Mouse (Mus musculus): Measurements from ENCODE around the gene Aco1. TPM values are rescaled to one million over a fixed set of nuclear protein-coding genes. Genes with fewer than 3 reads are reported as not detected.

The Aco1 gene
- polyA plus RNA-seq, 1 experiment from 2014 or later: 28.8 TPM

- Histone ChIP-seq H3K9me3 (ENCODE audit: control insufficient read depth, low read length) (no peaks in the 10 kb centered on the region), H3K4me2 (ENCODE audit: low read length) (no peak overlapping the region), H3K4me1 (ENCODE audit: control insufficient read depth in 2 of 2, insufficient read depth in 2 of 2, low read length in 2 of 2) (peaks cover 2% of the 10 kb centered on the region in 2 experiments; a peak in 1 of 4 replicates), H3K36me3 (ENCODE audit: control insufficient read depth, insufficient read depth, low read length) (peaks cover 25% of the 10 kb centered on the region), H3K4me3 (ENCODE audit: control insufficient read depth in 1 of 2, insufficient read depth in 1 of 2, low read depth in 1 of 2, low read length in 2 of 2) (no peak overlapping the region), H3K9ac (ENCODE audit: low read length) (no peak overlapping the region), H3K27me3 (ENCODE audit: control insufficient read depth, insufficient read depth, low read length) (no peaks in the 10 kb centered on the region), H3K27ac (replicated peaks in 1 of 2; ENCODE audit: control insufficient read depth in 1 of 2, insufficient read depth in 1 of 2, low read depth in 2 of 2, low read length in 2 of 2) (no peak overlapping the region)
- WGBS: 50% methylated on average over 3 of the region's 3 CpGs
- no peak for ATAC-seq (ENCODE audit: insufficient number of reproducible peaks, insufficient read depth, low FRiP score, low read depth)
These were observed 75.0 kb downstream of the Aco1 start for GRCm38 (mm10) chr4:40217910-40218309.

GRCm38 (mm10) chr4:40218382-40218781 lies 75.5 kb downstream of the Aco1 start:
- Histone ChIP-seq H3K9ac (ENCODE audit: low read length) (no peak overlapping the region), H3K9me3 (ENCODE audit: control insufficient read depth, low read length) (no peaks in the 10 kb centered on the region), H3K27me3 (ENCODE audit: control insufficient read depth, insufficient read depth, low read length) (no peaks in the 10 kb centered on the region), H3K4me3 (ENCODE audit: control insufficient read depth in 1 of 2, insufficient read depth in 1 of 2, low read depth in 1 of 2, low read length in 2 of 2) (no peak overlapping the region), H3K36me3 (ENCODE audit: control insufficient read depth, insufficient read depth, low read length) (peaks cover 25% of the 10 kb centered on the region), H3K4me1 (ENCODE audit: control insufficient read depth in 2 of 2, insufficient read depth in 2 of 2, low read length in 2 of 2) (peaks cover 2% of the 10 kb centered on the region in 2 experiments; a peak in 1 of 4 replicates), H3K27ac (replicated peaks in 1 of 2; ENCODE audit: control insufficient read depth in 1 of 2, insufficient read depth in 1 of 2, low read depth in 2 of 2, low read length in 2 of 2) (no peak overlapping the region), H3K4me2 (ENCODE audit: low read length) (no peak overlapping the region)
- WGBS: 66% methylated on average over 7 of the region's 7 CpGs
- no peak for ATAC-seq (ENCODE audit: insufficient number of reproducible peaks, insufficient read depth, low FRiP score, low read depth)

GRCm38 (mm10) chr4:40220437-40220836 lies 77.6 kb downstream of the Aco1 start:
- ATAC-seq (ENCODE audit: insufficient number of reproducible peaks, insufficient read depth, low FRiP score, low read depth): no peak
- H3K4me1 ChIP-seq (ENCODE audit: control insufficient read depth in 2 of 2, insufficient read depth in 2 of 2, low read length in 2 of 2): peaks cover 2% of the 10 kb centered on the region in 2 experiments; a peak in 1 of 4 replicates
- H3K9me3 ChIP-seq (ENCODE audit: control insufficient read depth, low read length): no peaks in the 10 kb centered on the region
- 14% methylated on average over 12 of the region's 12 CpGs for WGBS
- peak overlapping the region; percentile 34 for H3K9ac ChIP-seq (ENCODE audit: low read length)
- H3K36me3 ChIP-seq (ENCODE audit: control insufficient read depth, insufficient read depth, low read length): peaks cover 33% of the 10 kb centered on the region
- H3K27ac ChIP-seq (replicated peaks in 1 of 2; ENCODE audit: control insufficient read depth in 1 of 2, insufficient read depth in 1 of 2, low read depth in 2 of 2, low read length in 2 of 2): no peak overlapping the region
- no peaks in the 10 kb centered on the region for H3K27me3 ChIP-seq (ENCODE audit: control insufficient read depth, insufficient read depth, low read length)
- H3K4me2 ChIP-seq (ENCODE audit: low read length): peak overlapping the region; percentile 50
- H3K4me3 ChIP-seq (ENCODE audit: control insufficient read depth in 1 of 2, insufficient read depth in 1 of 2, low read depth in 1 of 2, low read length in 2 of 2): no peak overlapping the region; a peak in 1 of 4 replicates

GRCm38 (mm10) chr4:40221004-40221760 lies 78.3 kb downstream of the Aco1 start:
- Histone ChIP-seq H3K9me3 (ENCODE audit: control insufficient read depth, low read length) (no peaks in the 10 kb centered on the region), H3K4me1 (ENCODE audit: control insufficient read depth in 2 of 2, insufficient read depth in 2 of 2, low read length in 2 of 2) (peaks cover 2% of the 10 kb centered on the region in 2 experiments; a peak in 1 of 4 replicates), H3K27ac (replicated peaks in 1 of 2; ENCODE audit: control insufficient read depth in 1 of 2, insufficient read depth in 1 of 2, low read depth in 2 of 2, low read length in 2 of 2) (no peak overlapping the region), H3K9ac (ENCODE audit: low read length) (no peak overlapping the region; the same call in 1 of the 2 replicates), H3K4me3 (ENCODE audit: control insufficient read depth in 1 of 2, insufficient read depth in 1 of 2, low read depth in 1 of 2, low read length in 2 of 2) (no peak overlapping the region), H3K36me3 (ENCODE audit: control insufficient read depth, insufficient read depth, low read length) (peaks cover 34% of the 10 kb centered on the region), H3K27me3 (ENCODE audit: control insufficient read depth, insufficient read depth, low read length) (no peaks in the 10 kb centered on the region), H3K4me2 (ENCODE audit: low read length) (peak overlapping the region; percentile 50)
- ATAC-seq (ENCODE audit: insufficient number of reproducible peaks, insufficient read depth, low FRiP score, low read depth): no peak
- WGBS: 35% methylated on average over 14 of the region's 14 CpGs

GRCm38 (mm10) chr4:40221876-40222585 lies 79.2 kb downstream of the Aco1 start:
- Histone ChIP-seq H3K27ac (replicated peaks in 1 of 2; ENCODE audit: control insufficient read depth in 1 of 2, insufficient read depth in 1 of 2, low read depth in 2 of 2, low read length in 2 of 2) (no peak overlapping the region), H3K4me1 (ENCODE audit: control insufficient read depth in 2 of 2, insufficient read depth in 2 of 2, low read length in 2 of 2) (peaks cover 2% of the 10 kb centered on the region in 2 experiments; a peak in 1 of 4 replicates), H3K27me3 (ENCODE audit: control insufficient read depth, insufficient read depth, low read length) (no peaks in the 10 kb centered on the region), H3K9ac (ENCODE audit: low read length) (no peak overlapping the region), H3K4me3 (ENCODE audit: control insufficient read depth in 1 of 2, insufficient read depth in 1 of 2, low read depth in 1 of 2, low read length in 2 of 2) (no peak overlapping the region), H3K4me2 (ENCODE audit: low read length) (no peak overlapping the region), H3K9me3 (ENCODE audit: control insufficient read depth, low read length) (no peaks in the 10 kb centered on the region), H3K36me3 (ENCODE audit: control insufficient read depth, insufficient read depth, low read length) (peaks cover 36% of the 10 kb centered on the region; the same call in 1 of the 2 replicates)
- 42% methylated on average over 21 of the region's 21 CpGs for WGBS
- ATAC-seq (ENCODE audit: insufficient number of reproducible peaks, insufficient read depth, low FRiP score, low read depth): no peak

- Histone ChIP-seq H3K9me3 (ENCODE audit: control insufficient read depth, low read length) (no peaks in the 10 kb centered on the region), H3K9ac (ENCODE audit: low read length) (no peak overlapping the region), H3K4me1 (ENCODE audit: control insufficient read depth in 2 of 2, insufficient read depth in 2 of 2, low read length in 2 of 2) (no peaks in the 10 kb centered on the region), H3K27ac (replicated peaks in 1 of 2; ENCODE audit: control insufficient read depth in 1 of 2, insufficient read depth in 1 of 2, low read depth in 2 of 2, low read length in 2 of 2) (no peak overlapping the region), H3K27me3 (ENCODE audit: control insufficient read depth, insufficient read depth, low read length) (no peaks in the 10 kb centered on the region), H3K4me2 (ENCODE audit: low read length) (no peak overlapping the region), H3K36me3 (ENCODE audit: control insufficient read depth, insufficient read depth, low read length) (peaks cover 28% of the 10 kb centered on the region; the same call in 1 of the 2 replicates), H3K4me3 (ENCODE audit: control insufficient read depth in 1 of 2, insufficient read depth in 1 of 2, low read depth in 1 of 2, low read length in 2 of 2) (no peak overlapping the region)
- whole genome bisulfite sequencing: 65% methylated on average over 5 of the region's 5 CpGs
- no peak for ATAC-seq (ENCODE audit: insufficient number of reproducible peaks, insufficient read depth, low FRiP score, low read depth)
These were observed 83.2 kb downstream of the Aco1 start for GRCm38 (mm10) chr4:40226095-40226494.

- Histone ChIP-seq H3K4me3 (ENCODE audit: control insufficient read depth in 1 of 2, insufficient read depth in 1 of 2, low read depth in 1 of 2, low read length in 2 of 2) (no peak overlapping the region), H3K4me1 (ENCODE audit: control insufficient read depth in 2 of 2, insufficient read depth in 2 of 2, low read length in 2 of 2) (no peaks in the 10 kb centered on the region), H3K27ac (replicated peaks in 1 of 2; ENCODE audit: control insufficient read depth in 1 of 2, insufficient read depth in 1 of 2, low read depth in 2 of 2, low read length in 2 of 2) (no peak overlapping the region), H3K9ac (ENCODE audit: low read length) (no peak overlapping the region), H3K4me2 (ENCODE audit: low read length) (no peak overlapping the region), H3K36me3 (ENCODE audit: control insufficient read depth, insufficient read depth, low read length) (peaks cover 24% of the 10 kb centered on the region; the same call in 1 of the 2 replicates), H3K9me3 (ENCODE audit: control insufficient read depth, low read length) (no peaks in the 10 kb centered on the region), H3K27me3 (ENCODE audit: control insufficient read depth, insufficient read depth, low read length) (no peaks in the 10 kb centered on the region)
- WGBS: 81% methylated on average over 11 of the region's 11 CpGs
- ATAC-seq (ENCODE audit: insufficient number of reproducible peaks, insufficient read depth, low FRiP score, low read depth): no peak
These were observed 84.2 kb downstream of the Aco1 start for GRCm38 (mm10) chr4:40227131-40227530.

Data from heart, embryonic 14.5 days (tissue).